Mouse (Mus musculus) thymus, postnatal 10 days (tissue): ENCODE measurements around the gene Akp3.

ENCODE experiments used
- DNase-seq, 2 experiments: peaks; one replicate each; pipeline ENCODE4 v3.0.0; 2021; ENCODE audit warnings: low spot score in 2 of 2

Gene Akp3

GRCm38 (mm10) chr1:87124673-87125072 lies at the start of gene Akp3:
Gene Akp3, plus strand, starts transcription at chr1:87124973.
- no peak for DNase-seq

GRCm38 (mm10) chr1:87086196-87086595 lies 38.6 kb upstream of the Akp3 start:
- DNase-seq: no peak

- no peak for DNase-seq
Observed at GRCm38 (mm10) chr1:87086964-87087363, 37.8 kb upstream of the Akp3 start.

- no peak for DNase-seq
Observed at GRCm38 (mm10) chr1:87089251-87089650, 35.5 kb upstream of the Akp3 start.

GRCm38 (mm10) chr1:87089828-87090227 lies 34.9 kb upstream of the Akp3 start, which contains the start of gene Alppl2:
Gene Alppl2, minus strand, starts transcription at chr1:87089928.
- DNase-seq: no peak

- no peak for DNase-seq
Observed at GRCm38 (mm10) chr1:87095642-87096041, 29.1 kb upstream of the Akp3 start.

GRCm38 (mm10) chr1:87098358-87098975 lies 26.3 kb upstream of the Akp3 start:
- peak; percentile 12 to 52 for DNase-seq

- no peak for DNase-seq
Observed at GRCm38 (mm10) chr1:87101411-87101810, 23.4 kb upstream of the Akp3 start, which contains the start of gene Alpi. Gene Alpi, minus strand, starts transcription at chr1:87101606.

- DNase-seq: no peak
Observed at GRCm38 (mm10) chr1:87102114-87102513, 22.7 kb upstream of the Akp3 start.

- no peak for DNase-seq
Observed at GRCm38 (mm10) chr1:87103936-87104335, 20.8 kb upstream of the Akp3 start.

GRCm38 (mm10) chr1:87106536-87106935 lies 18.2 kb upstream of the Akp3 start:
- no peak for DNase-seq

GRCm38 (mm10) chr1:87108564-87108963 lies 16.2 kb upstream of the Akp3 start:
- no peak for DNase-seq

GRCm38 (mm10) chr1:87111719-87112354 lies 12.9 kb upstream of the Akp3 start:
- DNase-seq: no peak

GRCm38 (mm10) chr1:87114784-87115183 lies 10.0 kb upstream of the Akp3 start:
- no peak for DNase-seq

GRCm38 (mm10) chr1:87127206-87128030 lies 2.6 kb downstream of the Akp3 start:
- DNase-seq: peak in 1 of 2 experiments; percentile 28

- DNase-seq: no peak
Observed at GRCm38 (mm10) chr1:87131803-87132202, 7.0 kb downstream of the Akp3 start.

GRCm38 (mm10) chr1:87141550-87141949 lies 16.8 kb downstream of the Akp3 start:
- no peak for DNase-seq

GRCm38 (mm10) chr1:87142456-87142855 lies 17.7 kb downstream of the Akp3 start:
- no peak for DNase-seq

GRCm38 (mm10) chr1:87143141-87143540 lies 18.4 kb downstream of the Akp3 start:
- no peak for DNase-seq

- no peak for DNase-seq
Observed at GRCm38 (mm10) chr1:87149422-87149821, 24.6 kb downstream of the Akp3 start.

GRCm38 (mm10) chr1:87151286-87151685 lies 26.5 kb downstream of the Akp3 start:
- no peak for DNase-seq

- no peak for DNase-seq
Observed at GRCm38 (mm10) chr1:87153776-87154500, 29.2 kb downstream of the Akp3 start.
